In the genomic region with DNA sequence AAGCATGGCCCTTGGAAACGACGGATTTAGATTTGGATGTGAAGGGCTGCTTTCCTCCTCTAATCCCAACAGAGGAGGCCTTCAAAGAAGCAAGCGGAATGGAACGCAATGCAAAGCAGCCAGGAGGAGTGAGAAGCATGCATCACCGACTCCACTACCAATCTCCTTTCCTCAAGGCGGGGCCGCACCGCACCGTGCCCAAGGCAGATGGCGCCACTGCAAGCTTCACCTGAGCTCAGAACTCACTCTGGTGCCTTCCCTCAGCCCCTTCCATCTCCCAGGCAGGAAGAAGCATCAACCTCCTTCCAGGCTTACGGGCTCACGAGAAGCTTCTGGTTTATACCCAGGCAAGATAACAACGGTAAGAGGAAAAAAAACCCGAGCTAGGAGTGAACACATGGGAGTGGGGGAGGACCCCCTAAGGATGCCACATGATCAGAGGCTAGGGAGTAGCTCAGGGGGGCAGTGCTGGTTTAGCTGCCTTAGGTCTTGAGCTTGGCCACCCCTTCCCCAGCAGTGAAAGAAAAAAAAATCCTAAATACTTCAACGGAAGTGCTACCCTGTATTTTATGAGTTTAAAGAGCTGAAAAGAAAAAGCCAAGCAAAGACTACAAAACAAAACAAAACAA, we compare ENCODE assay signal across 11 mouse cellular contexts.
DNase-seq lines count a peak whose midpoint lies in the region; ATAC-seq and TF ChIP-seq lines count a peak whose summit lies in the region.
"Had no signal": no experiment of that assay in that cellular context is flagged by ENCODE, and none has a peak within 500 bp of the region (broad histone marks: within the 10 kb centered on the region; RNA-seq: fewer than 3 reads in every experiment).

No protein-coding gene starts in this region.

- DNase-seq in forebrain, postnatal 0 days: no peak
- DNase-seq in lung, adult 2 months: no peak
- no peak for DNase-seq in lung, postnatal 10 days
- peak; percentile 48 for DNase-seq in kidney, postnatal 10 days
- DNase-seq in thymus, postnatal 14 days: peak; percentile 47
- DNase-seq in adrenal gland, adult 8-10 months: no peak
- DNase-seq in spleen, adult 12 weeks (ENCODE audit: low spot score): no peak

- no peak for ATAC-seq in forebrain, postnatal 0 days
- ATAC-seq in forebrain, embryonic 16.5 days: no peak

- peak; percentile 50 for TF ChIP-seq CTCF in forebrain, postnatal 0 days (IDR thresholded peaks at IDR 0.05; ENCODE audit: low read depth)
- TF ChIP-seq CTCF in lung, adult 2 months (IDR thresholded peaks at IDR 0.05; ENCODE audit: insufficient read depth, low read length): peak; percentile 32; the same call in 1 of the 2 replicates

- no peaks in the 10 kb centered on the region for H3K36me3 ChIP-seq in forebrain, postnatal 0 days (ENCODE audit: insufficient read depth)
- H3K36me3 ChIP-seq in forebrain, embryonic 16.5 days (ENCODE audit: control insufficient read depth, insufficient read depth): no peaks in the 10 kb centered on the region
- H3K36me3 ChIP-seq: embryonic facial prominence, embryonic 12.5 days; liver, embryonic 15.5 days had no signal

- no peaks in the 10 kb centered on the region for H3K4me1 ChIP-seq in forebrain, postnatal 0 days (ENCODE audit: insufficient read depth)
- H3K4me1 ChIP-seq in forebrain, embryonic 16.5 days (replicated peaks; ENCODE audit: control insufficient read depth, insufficient read depth, low read length): no peaks in the 10 kb centered on the region
- H3K4me1 ChIP-seq in lung, adult 2 months (ENCODE audit: control insufficient read depth, insufficient read depth, low read length): no peaks in the 10 kb centered on the region
- H3K4me1 ChIP-seq: embryonic facial prominence, embryonic 12.5 days; liver, embryonic 15.5 days had no signal

- no peak overlapping the region for H3K4me3 ChIP-seq in forebrain, postnatal 0 days (ENCODE audit: low read depth, low read length)
- H3K4me3 ChIP-seq in forebrain, embryonic 16.5 days (replicated peaks; ENCODE audit: low read length): no peak overlapping the region
- H3K4me3 ChIP-seq in lung, adult 2 months (replicated peaks; ENCODE audit: extremely low read depth, low read depth, low read length): no peak overlapping the region
- H3K4me3 ChIP-seq: embryonic facial prominence, embryonic 12.5 days; liver, embryonic 15.5 days; myocyte had no signal

- H3K9ac ChIP-seq in forebrain, postnatal 0 days: no peak overlapping the region
- no peak overlapping the region for H3K9ac ChIP-seq in forebrain, embryonic 16.5 days (replicated peaks; ENCODE audit: low read depth, low read length)
- H3K9ac ChIP-seq: embryonic facial prominence, embryonic 12.5 days; liver, embryonic 15.5 days had no signal

- 72% methylated on average over 15 of the region's 15 CpGs for WGBS in forebrain, postnatal 0 days
- WGBS in forebrain, embryonic 16.5 days: 70% methylated on average over 15 of the region's 15 CpGs
- WGBS in lung, adult 2 months: 72% methylated on average over 15 of the region's 15 CpGs

- no peak for TF ChIP-seq POLR2A in lung, adult 2 months (IDR thresholded peaks at IDR 0.05; ENCODE audit: borderline replicate concordance, extremely low read depth, low read depth, low read length)

- no peaks in the 10 kb centered on the region for H3K27me3 ChIP-seq in forebrain, postnatal 0 days (ENCODE audit: insufficient read depth, low read length)
- no peaks in the 10 kb centered on the region for H3K27me3 ChIP-seq in forebrain, embryonic 16.5 days (replicated peaks; ENCODE audit: control insufficient read depth, insufficient read depth, low read length)
- H3K27me3 ChIP-seq: embryonic facial prominence, embryonic 12.5 days; liver, embryonic 15.5 days had no signal

- no peak overlapping the region for H3K4me2 ChIP-seq in forebrain, postnatal 0 days (ENCODE audit: low read depth)
- H3K4me2 ChIP-seq in forebrain, embryonic 16.5 days (ENCODE audit: low read length): no peak overlapping the region
- H3K4me2 ChIP-seq: embryonic facial prominence, embryonic 12.5 days; liver, embryonic 15.5 days had no signal

- no peak overlapping the region for H3K27ac ChIP-seq in forebrain, postnatal 0 days (ENCODE audit: low read depth, low read length)
- H3K27ac ChIP-seq in forebrain, embryonic 16.5 days (ENCODE audit: low read length): no peak overlapping the region
- H3K27ac ChIP-seq: embryonic facial prominence, embryonic 12.5 days; liver, embryonic 15.5 days had no signal

- no peaks in the 10 kb centered on the region for H3K9me3 ChIP-seq in forebrain, postnatal 0 days (ENCODE audit: low read length)
- H3K9me3 ChIP-seq in forebrain, embryonic 16.5 days (ENCODE audit: control insufficient read depth, low read length): peaks cover 4% of the 10 kb centered on the region; the same call in 1 of the 2 replicates
- H3K9me3 ChIP-seq: embryonic facial prominence, embryonic 12.5 days; liver, embryonic 15.5 days had no signal

Comparison
In these comparisons a context has a peak if more than half of its experiments do, and no peak if none do; other contexts are left out.
1. DNase-seq: peak in kidney, postnatal 10 days (single experiment) and thymus, postnatal 14 days (single experiment); none in forebrain, postnatal 0 days (single experiment), lung, adult 2 months (single experiment), lung, postnatal 10 days (single experiment), adrenal gland, adult 8-10 months (single experiment) and spleen, adult 12 weeks (single experiment).